34 mouse cellular contexts compared by ENCODE assay signal in the genomic region with DNA sequence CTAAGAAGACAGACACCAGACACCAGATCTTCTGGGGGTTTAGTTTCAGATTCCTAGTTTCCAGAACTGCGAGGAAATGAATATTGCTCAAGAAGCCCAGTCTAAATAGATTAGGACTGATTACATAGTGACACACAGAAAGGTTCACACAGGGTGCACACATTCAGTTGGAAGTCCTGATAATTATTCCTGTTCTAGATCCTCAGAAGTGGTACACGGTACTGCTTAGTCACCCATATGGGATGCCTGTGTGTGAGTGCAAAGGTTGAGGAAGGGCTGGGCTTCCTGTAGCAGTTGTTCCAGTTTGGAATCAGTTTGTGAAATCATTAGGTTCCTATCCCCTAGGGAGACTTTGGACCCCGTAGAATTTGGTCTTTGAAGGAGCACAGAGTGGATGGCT. TPM values are rescaled to one million over a fixed set of nuclear protein-coding genes. Genes with fewer than 3 reads are reported as not detected.
DNase-seq lines count a peak whose midpoint lies in the region; ATAC-seq and TF ChIP-seq lines count a peak whose summit lies in the region.
"Had no signal": no experiment of that assay in that cellular context is flagged by ENCODE, and none has a peak within 500 bp of the region (broad histone marks: within the 10 kb centered on the region; RNA-seq: fewer than 3 reads in every experiment).

No protein-coding gene starts in this region.

- no peak for TF ChIP-seq CTCF in kidney, adult 2 months (conservative IDR thresholded peaks at IDR 0.05; ENCODE audit: insufficient read depth, insufficient read length, low read depth, low read length)

- no peaks in the 10 kb centered on the region for H3K27me3 ChIP-seq in kidney, adult 2 months (replicated peaks; ENCODE audit: control insufficient read depth, insufficient read depth, low read length)
- H3K27me3 ChIP-seq in lung, embryonic 16.5 days (ENCODE audit: control insufficient read depth, insufficient read depth, low read depth, low read length), result no peaks in the 10 kb centered on the region
- H3K27me3 ChIP-seq in intestine, embryonic 16.5 days (replicated peaks; ENCODE audit: control insufficient read depth, insufficient read depth, low read length), result no peaks in the 10 kb centered on the region
- H3K27me3 ChIP-seq: embryonic facial prominence, embryonic 15.5 days; heart, embryonic 12.5 days; kidney, embryonic 15.5 days; liver, embryonic 12.5 days; midbrain, embryonic 15.5 days; neural tube, embryonic 15.5 days had no signal

- H3K4me1 ChIP-seq in kidney, adult 2 months (ENCODE audit: control insufficient read depth, insufficient read depth, low read length), result no peaks in the 10 kb centered on the region
- H3K4me1 ChIP-seq in lung, embryonic 16.5 days (replicated peaks; ENCODE audit: control insufficient read depth, insufficient read depth, low read length), result peaks cover 16% of the 10 kb centered on the region
- H3K4me1 ChIP-seq in intestine, embryonic 16.5 days (ENCODE audit: control insufficient read depth, insufficient read depth, low read length), result no peaks in the 10 kb centered on the region; the same call in 1 of the 2 replicates
- H3K4me1 ChIP-seq: embryonic facial prominence, embryonic 10.5 days; embryonic facial prominence, embryonic 15.5 days; heart, embryonic 12.5 days; liver, embryonic 12.5 days; midbrain, embryonic 10.5 days; midbrain, embryonic 15.5 days; neural tube, embryonic 15.5 days had no signal

- no peaks in the 10 kb centered on the region for H3K36me3 ChIP-seq in kidney, adult 2 months (ENCODE audit: control insufficient read depth, insufficient read depth, low read length)
- no peaks in the 10 kb centered on the region for H3K36me3 ChIP-seq in lung, embryonic 16.5 days (ENCODE audit: control insufficient read depth, insufficient read depth, low read length)
- no peaks in the 10 kb centered on the region for H3K36me3 ChIP-seq in intestine, embryonic 16.5 days (ENCODE audit: control insufficient read depth, insufficient read depth, low read length)
- H3K36me3 ChIP-seq: embryonic facial prominence, embryonic 10.5 days; embryonic facial prominence, embryonic 15.5 days; heart, embryonic 12.5 days; kidney, embryonic 15.5 days; liver, embryonic 12.5 days; midbrain, embryonic 10.5 days; midbrain, embryonic 15.5 days; neural tube, embryonic 15.5 days had no signal

- peak; percentile 66; the same call in 1 of the 2 replicates for ATAC-seq in lung, embryonic 16.5 days (ENCODE audit: low read depth)
- peak; percentile 69 for ATAC-seq in intestine, embryonic 16.5 days
- ATAC-seq in inflammation-experienced regulatory T-cells, adult 6 months, result no peak
- ATAC-seq: CD4-positive, CD25-positive, alpha-beta regulatory T cell, adult 4 months; forebrain, embryonic 14.5 days; liver, embryonic 12.5 days; liver, postnatal 0 days; midbrain, embryonic 15.5 days had no signal

- WGBS in kidney, adult 2 months, result 55% methylated on average over 3 of the region's 3 CpGs
- 21% methylated on average over 3 of the region's 3 CpGs for WGBS in lung, embryonic 16.5 days
- 54% methylated on average over 3 of the region's 3 CpGs for WGBS in intestine, embryonic 16.5 days

- TF ChIP-seq POLR2A in kidney, adult 2 months (IDR thresholded peaks at IDR 0.05; ENCODE audit: low read depth, low read length), result no peak

- no peaks in the 10 kb centered on the region for H3K9me3 ChIP-seq in lung, embryonic 16.5 days (ENCODE audit: control insufficient read depth, low read length)
- H3K9me3 ChIP-seq in intestine, embryonic 16.5 days (ENCODE audit: control insufficient read depth, low read length), result no peaks in the 10 kb centered on the region
- H3K9me3 ChIP-seq: embryonic facial prominence, embryonic 10.5 days; embryonic facial prominence, embryonic 15.5 days; heart, embryonic 12.5 days; kidney, embryonic 15.5 days; liver, embryonic 12.5 days; midbrain, embryonic 10.5 days; midbrain, embryonic 15.5 days; neural tube, embryonic 15.5 days had no signal

- no peak overlapping the region for H3K27ac ChIP-seq in kidney, adult 2 months (ENCODE audit: insufficient read depth, low read depth, low read length)
- H3K27ac ChIP-seq in lung, embryonic 16.5 days (ENCODE audit: low read length), result peak overlapping the region; percentile 66
- no peak overlapping the region for H3K27ac ChIP-seq in intestine, embryonic 16.5 days (ENCODE audit: low read length)
- H3K27ac ChIP-seq: embryonic facial prominence, embryonic 10.5 days; embryonic facial prominence, embryonic 15.5 days; hindbrain, embryonic 14.5 days; liver, embryonic 12.5 days; midbrain, embryonic 10.5 days; midbrain, embryonic 15.5 days; neural tube, embryonic 15.5 days had no signal

- peak; percentile 4 for DNase-seq in kidney, adult 2 months
- DNase-seq in kidney, adult 9 months, result no peak
- no peak for DNase-seq in lung, postnatal 10 days
- DNase-seq in B cell, adult 2 months, result no peak
- DNase-seq: adrenal gland, adult 2 months; adrenal gland, postnatal 36 days; cerebellum, adult 2 months; cerebellum, postnatal 14 days; gastrocnemius, postnatal 14 days; heart, adult 11 months; heart, postnatal 4 days; layer of hippocampus, postnatal 36 days; left cerebral cortex, postnatal 4 days; liver, postnatal 0 days; retina, postnatal 1 day; right cerebral cortex, postnatal 14 days; thymus, adult 18-20 months; thymus, postnatal 36 days had no signal

- no peak overlapping the region for H3K9ac ChIP-seq in lung, embryonic 16.5 days (ENCODE audit: low read length)
- no peak overlapping the region for H3K9ac ChIP-seq in intestine, embryonic 16.5 days (ENCODE audit: low read depth, low read length)
- H3K9ac ChIP-seq: embryonic facial prominence, embryonic 15.5 days; heart, embryonic 12.5 days; hindbrain, embryonic 14.5 days; kidney, embryonic 15.5 days; liver, embryonic 12.5 days; liver, postnatal 0 days; midbrain, embryonic 15.5 days; neural tube, embryonic 15.5 days had no signal

- no peak overlapping the region for H3K4me3 ChIP-seq in kidney, adult 2 months (ENCODE audit: insufficient read depth, low read depth, low read length)
- H3K4me3 ChIP-seq in lung, embryonic 16.5 days (ENCODE audit: low read length), result no peak overlapping the region
- H3K4me3 ChIP-seq in intestine, embryonic 16.5 days (ENCODE audit: low read length), result no peak overlapping the region
- H3K4me3 ChIP-seq: embryonic facial prominence, embryonic 10.5 days; embryonic facial prominence, embryonic 15.5 days; heart, embryonic 12.5 days; kidney, embryonic 15.5 days; liver, embryonic 12.5 days; midbrain, embryonic 10.5 days; midbrain, embryonic 15.5 days; neural tube, embryonic 15.5 days had no signal

- peak overlapping the region; percentile 43; the same call in 1 of the 2 replicates for H3K4me2 ChIP-seq in lung, embryonic 16.5 days (ENCODE audit: low read depth, low read length)
- H3K4me2 ChIP-seq in intestine, embryonic 16.5 days (ENCODE audit: low read depth, low read length), result no peak overlapping the region
- H3K4me2 ChIP-seq: embryonic facial prominence, embryonic 15.5 days; heart, embryonic 12.5 days; hindbrain, embryonic 14.5 days; kidney, embryonic 15.5 days; liver, embryonic 12.5 days; midbrain, embryonic 15.5 days; neural tube, embryonic 15.5 days had no signal

RNA-seq across cellular contexts. Expression of a gene that starts 55.1 kb away (rescaled TPM):
- 0.03 and 0.14 TPM in 2 replicates for polyA plus RNA-seq in kidney, adult 2 months (2012; rRNA removed)
- 0.04 and 0.19 TPM in 2 replicates for polyA plus RNA-seq in lung, embryonic 16.5 days (2015; fragmentation: Nextera tagmentation; extraction: Ambion mirVana)
- polyA plus RNA-seq in intestine, embryonic 16.5 days (2015; fragmentation: Nextera tagmentation; extraction: Ambion mirVana), result 0.04 TPM in 2 replicates
- polyA plus RNA-seq in inflammation-experienced regulatory T-cells, adult 6 months (2017; shearing (Covaris generic)), result 100 to 1,000 TPM in 2 of 3 experiments, 10 to 100 TPM in 1; 86.1 to 126 (median 123) TPM
- polyA plus RNA-seq: adrenal gland, adult 2 months; embryonic facial prominence, embryonic 10.5 days; embryonic facial prominence, embryonic 15.5 days; heart, embryonic 12.5 days; heart, postnatal 0 days; hindbrain, embryonic 14.5 days; kidney, embryonic 15.5 days; midbrain, embryonic 10.5 days; midbrain, embryonic 15.5 days; neural tube, embryonic 15.5 days; stomach, embryonic 14.5 days had no signal

Comparison
In these comparisons a context has a peak if more than half of its experiments do, and no peak if none do; other contexts are left out.
1. RNA of a gene that starts 55.1 kb away (polyA plus RNA-seq): 86.1 to 126 TPM in inflammation-experienced regulatory T-cells, adult 6 months; 0.03 to 0.14 TPM in kidney, adult 2 months, 0.04 to 0.19 TPM in lung, embryonic 16.5 days and 0.04 TPM in intestine, embryonic 16.5 days; every median in the first group is over 10 times any median in the second.